Mouse (Mus musculus): ENCODE results near the gene Ccdc30. TPM values are rescaled to one million over a fixed set of nuclear protein-coding genes. Genes with fewer than 3 reads are reported as not detected.

Gene Ccdc30
- polyA plus RNA-seq, 1 experiment from 2014 or later, result 2.7 TPM

DNA sequence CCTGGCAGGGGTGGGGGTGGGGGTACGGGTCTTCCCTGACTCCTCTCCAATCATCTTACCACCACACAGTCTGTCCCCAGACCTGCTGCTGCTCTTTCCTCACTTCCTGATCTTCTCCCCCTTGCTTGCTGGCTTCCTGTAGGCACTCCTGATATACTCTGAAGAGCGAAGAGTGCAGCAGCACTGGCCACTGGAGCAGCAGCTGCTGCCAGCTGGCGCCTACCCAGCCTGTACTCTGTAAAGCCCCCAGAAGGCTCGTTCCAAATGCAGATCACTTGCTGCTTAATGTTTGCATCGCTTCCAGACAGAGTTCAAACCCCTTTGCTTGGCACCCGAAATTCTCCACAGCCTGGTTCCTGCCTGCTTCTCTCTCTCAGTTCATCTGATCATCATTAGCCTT is 2.5 kb downstream of the Ccdc30 start:
- H3K4me3 ChIP-seq, result no peak overlapping the region
- no peaks in the 10 kb centered on the region for H3K27me3 ChIP-seq
- H3K9me3 ChIP-seq (replicated peaks), result no peaks in the 10 kb centered on the region
- H3K4me2 ChIP-seq, result peak overlapping the region; percentile 27; the same call in 1 of the 2 replicates
- H3K36me3 ChIP-seq, result no peaks in the 10 kb centered on the region
- WGBS, result 38% methylated on average over 6 of the region's 6 CpGs
- peak; percentile 44 for ATAC-seq (replicated peaks; ENCODE audit: insufficient number of reproducible peaks, insufficient read depth, low FRiP score, low read depth)
- H3K27ac ChIP-seq, result peak overlapping the region; percentile 58
- H3K9ac ChIP-seq, result peak overlapping the region; percentile 10; the same call in 1 of the 2 replicates
- H3K4me1 ChIP-seq (replicated peaks), result peaks cover 17% of the 10 kb centered on the region

DNA sequence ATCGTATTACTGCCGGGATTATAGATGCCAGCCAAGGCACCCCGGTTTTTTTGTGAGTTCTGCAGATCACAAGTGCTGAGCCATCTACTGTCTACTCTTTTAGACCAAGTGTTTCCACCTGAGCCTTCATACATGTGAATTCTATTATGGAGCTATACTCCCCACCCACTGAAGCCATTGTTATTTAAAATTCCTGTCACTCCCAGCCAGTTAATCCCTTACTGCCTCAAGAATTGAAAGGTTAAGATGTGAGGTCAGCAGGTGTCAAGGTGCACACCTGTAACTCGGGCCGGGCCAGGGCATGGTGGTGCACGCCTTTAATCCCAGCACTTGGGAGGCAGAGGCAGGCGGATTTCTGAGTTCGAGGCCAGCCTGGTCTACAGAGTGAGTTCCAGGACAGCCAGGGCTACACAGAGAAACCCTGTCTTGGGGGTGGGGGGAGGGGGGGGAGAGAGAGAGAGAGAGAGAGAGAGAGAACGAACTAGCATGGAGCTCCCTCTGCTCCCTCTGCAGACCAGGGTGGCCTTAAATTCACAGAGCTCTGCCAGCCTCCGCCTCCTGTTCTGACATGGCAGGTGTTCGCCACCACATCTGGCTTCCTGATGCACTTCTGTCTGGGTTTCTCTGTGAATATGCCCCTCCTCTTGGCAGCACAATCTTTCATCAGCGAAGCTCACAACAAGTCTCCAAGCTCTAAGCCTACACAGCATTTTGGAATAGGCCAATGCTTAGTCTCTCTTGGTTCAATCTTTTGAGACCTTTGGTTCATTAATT is 3.3 kb downstream of the Ccdc30 start:
- Histone ChIP-seq H3K36me3 (no peaks in the 10 kb centered on the region), H3K4me1 (replicated peaks) (peaks cover 14% of the 10 kb centered on the region), H3K27ac (peak overlapping the region; percentile 58; the same call in 1 of the 2 replicates), H3K9ac (no peak overlapping the region), H3K9me3 (replicated peaks) (no peaks in the 10 kb centered on the region), H3K27me3 (no peaks in the 10 kb centered on the region), H3K4me3 (no peak overlapping the region), H3K4me2 (no peak overlapping the region)
- no peak for ATAC-seq (replicated peaks; ENCODE audit: insufficient number of reproducible peaks, insufficient read depth, low FRiP score, low read depth)
- WGBS, result 75% methylated on average over 11 of the region's 12 CpGs

DNA sequence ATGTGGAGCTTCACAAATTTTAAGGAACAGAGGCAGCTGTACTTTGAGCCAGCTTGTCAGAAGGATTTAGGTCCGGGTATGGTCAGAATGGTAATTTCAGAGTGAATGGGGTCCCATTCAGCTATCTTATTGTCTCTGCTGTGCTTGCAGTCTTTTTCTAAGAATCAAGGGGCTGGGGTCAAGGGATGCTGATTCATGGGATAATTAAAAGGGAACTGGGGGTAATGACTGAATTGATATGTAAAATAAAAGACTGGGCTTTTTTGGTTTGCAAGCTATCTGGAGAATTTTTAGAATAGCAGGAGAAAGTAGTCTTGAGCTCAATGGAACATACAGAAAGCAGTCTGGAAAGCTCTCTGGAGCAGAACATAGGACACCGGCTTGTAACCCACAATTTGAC is 11.9 kb downstream of the Ccdc30 start:
- no peak overlapping the region for H3K27ac ChIP-seq
- 84% methylated on average over 2 of the region's 2 CpGs for WGBS
- ATAC-seq (replicated peaks; ENCODE audit: insufficient number of reproducible peaks, insufficient read depth, low FRiP score, low read depth), result no peak
- peaks cover 7% of the 10 kb centered on the region; the same call in 1 of the 2 replicates for H3K9me3 ChIP-seq (replicated peaks)
- no peak overlapping the region for H3K4me3 ChIP-seq
- no peaks in the 10 kb centered on the region for H3K27me3 ChIP-seq
- H3K9ac ChIP-seq, result no peak overlapping the region
- peaks cover 4% of the 10 kb centered on the region; the same call in 1 of the 2 replicates for H3K36me3 ChIP-seq
- no peaks in the 10 kb centered on the region for H3K4me1 ChIP-seq (replicated peaks)
- H3K4me2 ChIP-seq, result no peak overlapping the region

DNA sequence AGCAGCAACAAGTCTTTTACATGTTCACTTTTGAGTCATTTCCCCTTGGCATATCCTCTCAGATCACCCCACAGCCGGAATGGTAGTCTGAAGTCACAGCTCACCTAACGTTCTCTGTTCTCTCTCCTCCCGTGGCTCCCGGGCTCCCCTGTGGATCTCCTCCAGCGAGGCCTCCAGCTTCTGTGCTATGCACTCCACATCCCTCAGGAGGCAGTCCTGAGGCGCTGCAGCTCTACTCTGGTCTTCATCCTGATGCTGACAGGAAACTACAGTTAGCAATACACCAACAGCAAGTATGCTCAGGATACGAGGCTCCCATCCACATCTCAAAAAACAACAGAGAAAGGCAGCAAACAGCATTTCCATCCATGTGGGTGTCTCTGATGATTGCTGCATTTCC is 14.4 kb downstream of the Ccdc30 start:
- 62% methylated on average over 7 of the region's 7 CpGs for WGBS
- Histone ChIP-seq H3K27me3 (no peaks in the 10 kb centered on the region), H3K9ac (no peak overlapping the region), H3K4me1 (replicated peaks) (no peaks in the 10 kb centered on the region), H3K4me2 (no peak overlapping the region), H3K4me3 (no peak overlapping the region), H3K27ac (no peak overlapping the region), H3K9me3 (replicated peaks) (peaks cover 7% of the 10 kb centered on the region; the same call in 1 of the 2 replicates), H3K36me3 (peaks cover 4% of the 10 kb centered on the region; the same call in 1 of the 2 replicates)
- ATAC-seq (replicated peaks; ENCODE audit: insufficient number of reproducible peaks, insufficient read depth, low FRiP score, low read depth), result no peak

DNA sequence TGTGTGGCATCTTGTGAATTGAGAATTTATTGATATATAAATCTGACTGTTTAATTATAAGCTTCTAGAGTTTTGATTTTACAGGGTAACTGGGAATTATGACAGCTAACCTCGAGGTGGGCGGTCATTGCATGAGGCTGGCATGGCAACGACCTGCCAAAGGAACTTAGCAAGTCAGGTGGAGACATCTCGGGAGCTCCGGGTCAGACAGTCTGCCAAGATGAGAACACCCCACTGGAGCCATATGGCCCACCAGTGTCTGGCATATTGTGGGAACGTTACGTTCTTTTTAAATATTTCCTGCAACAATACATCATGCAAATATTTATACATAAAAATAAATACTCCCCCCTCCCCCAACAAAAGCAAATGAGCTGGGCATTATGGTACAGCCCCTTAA is 16.6 kb downstream of the Ccdc30 start:
- H3K9me3 ChIP-seq (replicated peaks), result peaks cover 7% of the 10 kb centered on the region; the same call in 1 of the 2 replicates
- no peaks in the 10 kb centered on the region for H3K27me3 ChIP-seq
- no peaks in the 10 kb centered on the region for H3K4me1 ChIP-seq (replicated peaks)
- no peak overlapping the region for H3K4me3 ChIP-seq
- ATAC-seq (replicated peaks; ENCODE audit: insufficient number of reproducible peaks, insufficient read depth, low FRiP score, low read depth), result no peak
- no peak overlapping the region for H3K9ac ChIP-seq
- peaks cover 4% of the 10 kb centered on the region; the same call in 1 of the 2 replicates for H3K36me3 ChIP-seq
- 82% methylated on average over 7 of the region's 7 CpGs for WGBS
- no peak overlapping the region for H3K27ac ChIP-seq
- H3K4me2 ChIP-seq, result no peak overlapping the region

DNA sequence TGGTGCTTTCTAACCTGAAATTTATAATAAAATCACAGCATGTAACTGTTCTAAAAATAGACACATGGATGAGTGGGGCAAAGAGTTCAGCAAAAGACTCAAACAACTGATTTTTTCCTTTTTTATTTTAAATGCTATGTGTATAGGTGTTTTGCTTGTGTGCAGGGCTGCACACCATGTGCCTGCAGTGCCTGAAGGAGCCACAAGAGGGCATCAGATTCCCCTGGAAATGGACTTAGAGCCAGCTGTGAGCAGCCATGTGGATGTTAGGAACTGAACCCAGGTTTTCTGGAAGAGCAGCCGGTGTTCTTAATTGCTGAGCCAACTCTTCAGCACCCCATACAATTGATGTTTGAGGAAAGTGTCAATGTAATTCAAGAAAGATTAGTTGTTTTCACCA is 25.0 kb downstream of the Ccdc30 start:
- no peak overlapping the region for H3K4me2 ChIP-seq
- WGBS, result 82% methylated on average over 1 of the region's 1 CpGs
- H3K27ac ChIP-seq, result no peak overlapping the region
- ATAC-seq (replicated peaks; ENCODE audit: insufficient number of reproducible peaks, insufficient read depth, low FRiP score, low read depth), result no peak
- no peaks in the 10 kb centered on the region for H3K36me3 ChIP-seq
- H3K4me1 ChIP-seq (replicated peaks), result no peaks in the 10 kb centered on the region
- H3K9me3 ChIP-seq (replicated peaks), result no peaks in the 10 kb centered on the region
- no peak overlapping the region for H3K9ac ChIP-seq
- H3K27me3 ChIP-seq, result no peaks in the 10 kb centered on the region
- H3K4me3 ChIP-seq, result no peak overlapping the region

DNA sequence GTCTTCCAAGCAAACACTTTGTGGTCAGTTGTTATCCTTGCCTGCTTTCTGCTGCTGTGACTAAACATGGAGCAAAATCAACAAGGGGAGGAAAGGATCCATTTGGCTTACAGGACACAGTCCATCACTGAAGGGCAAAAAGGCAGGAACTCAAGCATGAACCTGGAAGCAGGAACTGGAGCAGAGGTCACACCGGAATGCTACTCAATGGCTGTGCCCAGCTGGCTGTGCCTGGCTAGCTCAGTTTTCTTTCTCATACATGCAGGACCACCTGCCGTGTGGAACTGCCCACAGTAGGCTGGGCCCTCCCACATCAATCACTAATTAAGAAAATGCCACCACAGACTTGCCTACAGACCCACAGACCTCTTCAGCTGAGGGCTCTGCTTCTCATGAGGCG is 26.1 kb downstream of the Ccdc30 start:
- WGBS, result 55% methylated on average over 3 of the region's 3 CpGs
- Histone ChIP-seq H3K36me3 (no peaks in the 10 kb centered on the region), H3K9ac (no peak overlapping the region), H3K4me1 (replicated peaks) (no peaks in the 10 kb centered on the region), H3K27ac (no peak overlapping the region), H3K4me2 (no peak overlapping the region), H3K9me3 (replicated peaks) (no peaks in the 10 kb centered on the region), H3K4me3 (no peak overlapping the region), H3K27me3 (no peaks in the 10 kb centered on the region)
- ATAC-seq (replicated peaks; ENCODE audit: insufficient number of reproducible peaks, insufficient read depth, low FRiP score, low read depth), result no peak

DNA sequence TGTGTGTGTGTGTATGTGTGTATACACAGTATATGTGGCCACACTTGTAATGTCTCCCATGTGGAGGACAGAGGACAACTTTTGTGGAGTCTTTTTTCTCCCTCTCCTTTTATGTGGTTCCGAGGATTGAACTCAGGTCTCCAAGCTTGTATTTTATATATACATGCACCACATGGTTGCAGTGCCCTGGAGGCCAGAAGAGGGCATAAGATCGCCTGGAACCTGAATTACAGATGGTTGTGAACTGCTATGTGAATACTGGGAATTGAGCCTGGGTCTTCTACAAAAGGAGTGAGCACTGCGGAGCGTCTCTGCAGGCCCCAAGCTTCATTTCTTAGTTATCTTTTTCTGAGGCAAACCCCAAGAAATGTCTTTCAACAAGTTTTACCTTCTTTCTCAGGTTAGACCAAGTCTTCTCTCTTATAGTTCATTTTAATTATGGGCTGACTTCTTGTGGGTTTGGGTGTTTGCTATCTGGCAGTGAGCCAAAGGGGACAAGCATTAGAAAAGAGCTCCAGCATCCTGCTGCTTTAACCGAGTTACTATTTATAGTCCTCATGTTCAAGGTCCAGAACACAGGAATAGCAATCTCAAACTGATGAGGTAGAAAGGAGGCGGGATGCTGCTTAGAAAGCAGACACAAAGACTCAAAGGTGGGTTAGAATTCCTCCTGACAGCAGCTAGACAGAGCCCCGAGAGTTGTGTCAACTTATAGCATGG is 33.7 kb downstream of the Ccdc30 start:
- Histone ChIP-seq H3K36me3 (no peaks in the 10 kb centered on the region), H3K9me3 (replicated peaks) (no peaks in the 10 kb centered on the region), H3K4me3 (no peak overlapping the region), H3K9ac (no peak overlapping the region), H3K27me3 (no peaks in the 10 kb centered on the region), H3K27ac (no peak overlapping the region), H3K4me2 (no peak overlapping the region), H3K4me1 (replicated peaks) (peaks cover 5% of the 10 kb centered on the region)
- WGBS, result 58% methylated on average over 7 of the region's 7 CpGs
- no peak for ATAC-seq (replicated peaks; ENCODE audit: insufficient number of reproducible peaks, insufficient read depth, low FRiP score, low read depth)

DNA sequence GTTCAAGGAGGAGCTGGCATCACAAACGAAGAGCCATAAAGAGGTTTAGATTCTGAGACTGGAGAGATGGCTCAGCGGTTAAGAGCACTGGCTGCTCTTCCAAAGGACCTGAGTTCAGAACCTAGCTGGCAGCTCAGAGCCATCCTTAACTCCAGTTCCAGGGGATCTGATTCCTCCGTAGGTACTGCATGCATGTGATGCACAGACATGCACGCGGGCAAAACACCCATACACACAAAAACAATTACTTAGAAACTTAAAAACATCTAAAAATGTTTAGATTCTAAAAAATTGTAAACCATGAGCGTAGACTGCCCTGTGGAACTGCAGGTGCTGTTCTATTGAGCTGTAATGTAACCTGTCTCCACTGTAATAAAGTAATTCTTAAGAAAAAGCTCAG is 45.9 kb downstream of the Ccdc30 start:
- 82% methylated on average over 6 of the region's 6 CpGs for WGBS
- no peaks in the 10 kb centered on the region for H3K36me3 ChIP-seq
- no peak overlapping the region for H3K27ac ChIP-seq
- no peak overlapping the region for H3K9ac ChIP-seq
- no peaks in the 10 kb centered on the region for H3K4me1 ChIP-seq (replicated peaks)
- H3K4me3 ChIP-seq, result no peak overlapping the region
- H3K4me2 ChIP-seq, result no peak overlapping the region
- no peak for ATAC-seq (replicated peaks; ENCODE audit: insufficient number of reproducible peaks, insufficient read depth, low FRiP score, low read depth)
- no peaks in the 10 kb centered on the region for H3K9me3 ChIP-seq (replicated peaks)
- peaks cover 3% of the 10 kb centered on the region; the same call in 1 of the 2 replicates for H3K27me3 ChIP-seq

DNA sequence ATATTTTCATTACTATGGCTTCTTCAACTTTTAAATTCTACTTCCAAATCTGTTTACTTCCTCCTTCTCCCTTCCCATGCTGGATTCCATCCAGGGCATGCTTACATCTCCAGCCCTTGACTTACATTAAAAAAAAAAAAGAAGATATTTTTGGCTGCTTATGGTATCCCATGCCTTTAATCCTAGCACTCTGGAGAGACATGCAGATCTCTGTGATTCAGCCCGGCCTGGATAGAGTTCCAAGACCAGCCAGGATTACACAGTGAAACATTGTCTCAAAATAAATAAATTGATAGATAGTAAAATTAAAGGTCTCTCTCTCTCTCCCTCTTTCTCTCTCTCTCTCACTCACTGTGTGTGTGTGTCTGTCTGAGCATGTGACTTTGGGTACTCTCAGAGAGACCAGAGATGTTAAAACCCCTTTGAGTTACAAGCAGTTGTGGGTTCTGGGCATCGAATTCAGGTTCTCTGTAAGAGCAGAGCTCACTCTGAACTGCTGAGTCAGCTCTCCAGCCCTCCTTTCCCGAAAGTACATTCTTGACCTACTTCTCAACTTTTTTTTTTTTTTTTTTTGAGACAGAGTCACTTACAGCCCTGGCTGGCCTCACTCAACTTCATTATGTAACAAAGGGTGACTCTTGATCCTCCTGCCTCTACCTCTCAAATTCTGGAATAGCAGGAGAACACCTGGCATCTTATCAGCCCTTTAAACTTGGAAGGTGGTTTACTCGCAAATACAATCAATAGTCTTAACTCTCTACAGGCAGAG is 48.4 kb downstream of the Ccdc30 start:
- no peak overlapping the region for H3K4me3 ChIP-seq
- H3K27me3 ChIP-seq, result peaks cover 3% of the 10 kb centered on the region; the same call in 1 of the 2 replicates
- H3K4me1 ChIP-seq (replicated peaks), result no peaks in the 10 kb centered on the region
- no peak overlapping the region for H3K9ac ChIP-seq
- H3K27ac ChIP-seq, result no peak overlapping the region
- no peak for ATAC-seq (replicated peaks; ENCODE audit: insufficient number of reproducible peaks, insufficient read depth, low FRiP score, low read depth)
- 47% methylated on average over 4 of the region's 4 CpGs for WGBS
- no peaks in the 10 kb centered on the region for H3K9me3 ChIP-seq (replicated peaks)
- no peak overlapping the region for H3K4me2 ChIP-seq
- H3K36me3 ChIP-seq, result no peaks in the 10 kb centered on the region

DNA sequence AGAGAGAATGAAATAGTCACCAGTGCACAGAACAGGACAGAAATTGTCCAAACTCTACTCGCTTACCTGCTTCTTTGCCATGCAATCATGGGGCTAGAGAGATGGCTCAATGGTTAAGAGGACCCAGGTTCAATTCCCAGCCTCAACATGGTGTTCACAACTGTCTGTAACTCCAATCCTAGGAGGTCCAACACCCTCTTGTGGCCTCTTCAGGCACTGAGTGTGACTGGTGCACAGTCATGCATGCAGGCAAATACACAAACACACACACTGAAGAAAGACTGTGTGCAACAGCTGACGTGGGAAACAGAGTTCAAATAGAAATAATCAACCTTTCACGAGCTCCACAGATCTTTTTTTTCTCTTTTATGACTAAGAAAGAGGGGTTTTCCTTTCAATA is 53.1 kb downstream of the Ccdc30 start:
- Histone ChIP-seq H3K4me1 (replicated peaks) (peaks cover 3% of the 10 kb centered on the region; the same call in 1 of the 2 replicates), H3K27ac (no peak overlapping the region), H3K4me2 (no peak overlapping the region), H3K27me3 (no peaks in the 10 kb centered on the region), H3K4me3 (no peak overlapping the region), H3K9me3 (replicated peaks) (no peaks in the 10 kb centered on the region), H3K9ac (no peak overlapping the region), H3K36me3 (no peaks in the 10 kb centered on the region)
- no peak for ATAC-seq (replicated peaks; ENCODE audit: insufficient number of reproducible peaks, insufficient read depth, low FRiP score, low read depth)
- 79% methylated on average over 3 of the region's 3 CpGs for WGBS

Measured in heart, embryonic 15.5 days (tissue).